Mouse (Mus musculus): ENCODE data around the gene Stac. TPM values are rescaled to one million over a fixed set of nuclear protein-coding genes. Genes with fewer than 3 reads are reported as not detected.

Stac gene
- total and polyA plus RNA-seq, 2 experiments from 2014 or later = 9.3 to 13.8 TPM

DNA sequence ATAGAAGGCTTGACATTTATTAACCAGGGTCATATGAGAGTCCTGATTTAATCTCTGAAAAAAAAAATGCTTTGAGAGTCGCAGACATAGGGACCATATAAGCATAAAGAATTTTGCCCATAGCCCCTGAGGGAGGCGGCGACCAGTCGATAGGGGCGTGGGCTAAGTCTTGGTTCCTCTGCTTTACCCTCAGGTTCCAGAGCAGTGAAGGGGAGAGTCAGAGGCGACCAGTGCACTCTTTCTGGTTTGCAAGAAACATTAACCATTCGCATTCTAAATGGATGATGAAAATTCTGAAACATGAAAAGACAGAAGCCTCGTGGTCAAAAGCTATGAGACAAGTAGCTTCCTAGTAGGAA lies 139.2 kb downstream of the Stac start:
- no peak for ATAC-seq (ENCODE audit: low FRiP score)
- TF ChIP-seq CTCF (IDR thresholded peaks at IDR 0.05) = no peak

DNA sequence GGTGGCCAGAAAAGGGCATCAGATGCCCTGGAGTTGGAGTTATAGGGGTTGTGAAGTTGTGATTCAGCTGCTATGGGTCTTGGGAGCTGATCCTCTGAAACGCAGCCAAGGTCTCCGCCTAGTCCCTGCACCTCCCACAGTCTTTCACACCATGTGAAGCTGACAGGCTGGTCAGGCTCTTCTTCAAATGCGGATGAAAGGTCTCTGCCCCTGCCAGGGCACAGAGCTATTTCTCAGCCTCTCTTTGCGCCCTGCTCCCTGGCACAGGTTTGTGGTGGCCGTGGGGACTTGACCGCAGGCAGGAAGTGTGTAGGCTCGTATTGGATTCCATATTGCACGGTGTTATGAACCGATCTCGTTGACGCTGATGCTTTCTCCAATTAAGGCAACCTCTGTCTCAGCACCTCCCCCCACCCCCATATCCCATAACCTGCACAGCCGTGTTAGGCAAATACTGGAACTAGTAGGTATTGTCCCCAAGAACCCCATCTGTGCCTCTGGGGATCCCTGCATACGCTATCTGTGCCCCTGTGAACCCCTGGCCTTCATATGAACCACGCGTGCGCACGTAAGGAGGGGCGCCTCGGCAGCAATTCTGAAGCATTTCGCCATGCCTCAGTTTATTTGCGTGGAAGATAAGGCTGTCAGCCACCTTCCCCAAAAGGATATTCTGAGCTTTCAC lies 139.7 kb downstream of the Stac start:
- H3K9ac ChIP-seq (replicated peaks; ENCODE audit: low read length, poor library complexity, severe bottlenecking) = no peak overlapping the region
- ATAC-seq (ENCODE audit: low FRiP score) = no peak
- WGBS = 88% methylated on average over 21 of the region's 21 CpGs
- H3K4me1 ChIP-seq (ENCODE audit: insufficient read depth, low read length) = no peaks in the 10 kb centered on the region
- no peak overlapping the region for H3K4me2 ChIP-seq (ENCODE audit: low read depth, low read length, poor library complexity, severe bottlenecking)
- no peak overlapping the region for H3K27ac ChIP-seq (ENCODE audit: low read depth, low read length)
- peak; percentile 16 for DNase-seq (ENCODE audit: low spot score)
- no peaks in the 10 kb centered on the region for H3K27me3 ChIP-seq (ENCODE audit: insufficient read depth, low read length)
- TF ChIP-seq CTCF (IDR thresholded peaks at IDR 0.05) = no peak
- H3K4me3 ChIP-seq (ENCODE audit: low read depth, low read length) = no peak overlapping the region
- H3K36me3 ChIP-seq (ENCODE audit: insufficient read depth, low read length) = no peaks in the 10 kb centered on the region
- H3K9me3 ChIP-seq (ENCODE audit: low read length) = no peaks in the 10 kb centered on the region

More for the DNA sequence above, 139.2 kb downstream of the Stac start:
- no peak overlapping the region for H3K4me2 ChIP-seq (ENCODE audit: low read depth, low read length, poor library complexity, severe bottlenecking)
- H3K9ac ChIP-seq (replicated peaks; ENCODE audit: low read length, poor library complexity, severe bottlenecking) = no peak overlapping the region
- H3K4me3 ChIP-seq (ENCODE audit: low read depth, low read length) = no peak overlapping the region
- 85% methylated on average over 8 of the region's 8 CpGs for WGBS
- H3K36me3 ChIP-seq (ENCODE audit: insufficient read depth, low read length) = no peaks in the 10 kb centered on the region
- no peaks in the 10 kb centered on the region for H3K4me1 ChIP-seq (ENCODE audit: insufficient read depth, low read length)
- H3K27me3 ChIP-seq (ENCODE audit: insufficient read depth, low read length) = no peaks in the 10 kb centered on the region
- no peak for DNase-seq (ENCODE audit: low spot score)
- no peaks in the 10 kb centered on the region for H3K9me3 ChIP-seq (ENCODE audit: low read length)
- H3K27ac ChIP-seq (ENCODE audit: low read depth, low read length) = no peak overlapping the region

DNA sequence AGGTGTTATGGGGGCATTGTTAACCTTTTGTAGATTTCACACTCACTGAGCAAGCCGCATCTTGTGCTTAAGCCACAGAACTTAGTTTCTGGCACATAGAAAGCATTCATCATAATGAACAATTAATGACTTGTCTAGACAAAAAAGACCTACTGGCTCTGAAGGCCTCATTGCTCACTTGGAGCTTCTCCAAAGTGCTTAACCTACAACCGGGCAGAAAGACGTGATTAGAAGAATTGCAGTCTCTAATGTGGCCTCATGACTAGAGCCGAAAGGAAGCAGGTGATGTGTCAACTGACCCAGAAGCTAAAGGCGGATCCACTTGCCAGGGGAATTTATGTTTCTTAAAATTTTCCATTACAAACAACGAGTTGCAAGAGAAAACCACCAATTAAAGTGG lies 147.5 kb downstream of the Stac start:
- no peak for ATAC-seq (ENCODE audit: low FRiP score)
- no peaks in the 10 kb centered on the region; the same call in 1 of the 2 replicates for H3K4me1 ChIP-seq (ENCODE audit: insufficient read depth, low read length)
- H3K27me3 ChIP-seq (ENCODE audit: insufficient read depth, low read length) = no peaks in the 10 kb centered on the region
- no peak overlapping the region for H3K9ac ChIP-seq (replicated peaks; ENCODE audit: low read length, poor library complexity, severe bottlenecking)
- 72% methylated on average over 6 of the region's 6 CpGs for WGBS
- no peaks in the 10 kb centered on the region for H3K36me3 ChIP-seq (ENCODE audit: insufficient read depth, low read length)
- no peak overlapping the region for H3K4me3 ChIP-seq (ENCODE audit: low read depth, low read length)
- no peak overlapping the region for H3K27ac ChIP-seq (ENCODE audit: low read depth, low read length)
- no peaks in the 10 kb centered on the region for H3K9me3 ChIP-seq (ENCODE audit: low read length)
- no peak overlapping the region for H3K4me2 ChIP-seq (ENCODE audit: low read depth, low read length, poor library complexity, severe bottlenecking)
- no peak for DNase-seq (ENCODE audit: low spot score)
- TF ChIP-seq CTCF (IDR thresholded peaks at IDR 0.05) = no peak

DNA sequence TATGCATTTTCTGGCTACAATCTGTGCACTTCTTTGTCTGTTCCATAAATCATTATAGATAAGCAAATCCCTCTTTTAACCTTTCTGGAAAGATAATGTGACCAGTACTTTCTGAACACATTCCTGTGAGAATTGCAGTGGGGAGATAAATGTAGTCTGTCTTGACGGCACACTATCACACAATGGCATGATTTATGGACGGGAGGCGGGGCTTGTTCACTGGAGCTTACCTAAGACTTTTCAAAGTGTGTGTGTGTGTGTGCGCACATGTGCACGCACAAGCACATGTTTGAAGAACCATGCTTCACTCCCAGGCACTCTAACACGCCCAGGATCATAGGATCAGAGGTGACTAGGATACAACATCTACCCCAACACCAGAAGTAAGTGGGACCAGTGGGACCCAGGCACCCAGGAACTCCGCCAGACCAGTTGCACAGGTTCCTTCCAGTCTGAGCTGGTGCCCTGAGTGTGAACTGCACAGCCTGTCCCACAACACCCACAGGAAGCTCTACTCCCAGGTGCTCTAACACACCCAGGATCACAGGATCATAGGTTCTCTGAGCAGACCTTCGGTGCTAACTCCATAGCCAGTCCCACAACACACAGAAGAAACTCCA lies 154.6 kb downstream of the Stac start:
- no peak for DNase-seq (ENCODE audit: low spot score)
- H3K4me2 ChIP-seq (ENCODE audit: low read depth, low read length, poor library complexity, severe bottlenecking) = no peak overlapping the region
- H3K4me1 ChIP-seq (ENCODE audit: insufficient read depth, low read length) = no peaks in the 10 kb centered on the region
- H3K36me3 ChIP-seq (ENCODE audit: insufficient read depth, low read length) = no peaks in the 10 kb centered on the region
- TF ChIP-seq CTCF (IDR thresholded peaks at IDR 0.05) = no peak
- no peak overlapping the region for H3K4me3 ChIP-seq (ENCODE audit: low read depth, low read length)
- WGBS = 85% methylated on average over 8 of the region's 8 CpGs
- ATAC-seq (ENCODE audit: low FRiP score) = no peak
- H3K27ac ChIP-seq (ENCODE audit: low read depth, low read length) = no peak overlapping the region
- H3K27me3 ChIP-seq (ENCODE audit: insufficient read depth, low read length) = no peaks in the 10 kb centered on the region
- H3K9me3 ChIP-seq (ENCODE audit: low read length) = no peaks in the 10 kb centered on the region
- H3K9ac ChIP-seq (replicated peaks; ENCODE audit: low read length, poor library complexity, severe bottlenecking) = no peak overlapping the region

DNA sequence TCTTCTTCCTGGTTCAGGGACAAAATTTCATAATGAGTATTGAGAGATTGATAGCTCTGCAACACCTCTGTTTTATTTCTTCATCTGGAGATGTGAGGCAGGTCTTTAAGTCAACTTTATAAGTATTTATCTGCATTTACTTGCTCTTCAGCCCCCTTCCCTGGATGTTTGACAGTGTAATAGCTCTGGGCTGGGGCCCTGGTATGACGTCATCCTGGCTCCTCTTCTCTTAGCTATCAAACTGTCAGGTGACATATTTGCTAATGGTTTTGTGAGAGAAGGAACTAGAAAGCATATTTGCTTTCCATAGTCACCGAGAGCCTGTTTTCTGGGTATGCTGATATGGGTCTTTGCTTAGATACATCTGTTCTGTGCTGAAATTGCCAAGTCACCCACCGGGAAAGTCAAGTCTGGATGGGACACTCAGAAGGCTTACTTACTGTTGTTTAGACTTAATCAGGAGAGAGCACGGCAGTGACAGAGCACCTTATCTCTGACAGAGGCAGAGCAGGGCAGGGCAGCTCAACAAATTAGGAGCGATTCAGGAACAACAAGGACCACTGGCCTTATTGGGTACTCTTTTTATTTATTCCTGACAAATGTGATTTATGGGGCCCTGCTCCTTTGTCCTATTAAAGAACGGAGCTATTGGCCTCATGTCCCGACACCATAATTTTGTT lies 155.3 kb downstream of the Stac start:
- Histone ChIP-seq H3K4me1 (ENCODE audit: insufficient read depth, low read length) (no peaks in the 10 kb centered on the region), H3K27me3 (ENCODE audit: insufficient read depth, low read length) (no peaks in the 10 kb centered on the region), H3K4me3 (ENCODE audit: low read depth, low read length) (no peak overlapping the region), H3K27ac (ENCODE audit: low read depth, low read length) (no peak overlapping the region), H3K36me3 (ENCODE audit: insufficient read depth, low read length) (no peaks in the 10 kb centered on the region), H3K9me3 (ENCODE audit: low read length) (no peaks in the 10 kb centered on the region), H3K9ac (replicated peaks; ENCODE audit: low read length, poor library complexity, severe bottlenecking) (no peak overlapping the region), H3K4me2 (ENCODE audit: low read depth, low read length, poor library complexity, severe bottlenecking) (no peak overlapping the region)
- no peak for TF ChIP-seq CTCF (IDR thresholded peaks at IDR 0.05)
- no peak for ATAC-seq (ENCODE audit: low FRiP score)
- WGBS = 78% methylated on average over 7 of the region's 7 CpGs
- no peak for DNase-seq (ENCODE audit: low spot score)

DNA sequence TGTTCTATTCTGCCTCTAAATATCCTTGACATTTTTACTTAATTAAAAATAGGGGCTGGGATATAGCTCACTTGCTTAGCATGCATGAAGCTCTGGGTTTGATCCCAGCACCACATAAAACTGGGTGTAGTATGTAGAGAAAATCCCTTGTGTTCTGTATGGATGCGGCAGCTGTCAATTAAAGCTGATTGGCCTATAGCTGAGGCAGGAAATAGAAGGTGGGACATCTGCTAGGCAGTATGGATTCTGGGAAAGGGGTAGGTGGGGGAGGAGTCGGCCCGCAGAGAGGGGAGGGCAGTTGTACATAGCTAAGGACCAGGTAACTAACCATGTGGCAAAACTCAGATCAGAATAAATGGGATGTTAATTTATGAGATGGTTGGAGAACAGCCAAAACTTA lies 166.3 kb downstream of the Stac start:
- TF ChIP-seq CTCF (IDR thresholded peaks at IDR 0.05) = no peak
- no peaks in the 10 kb centered on the region for H3K4me1 ChIP-seq (ENCODE audit: insufficient read depth, low read length)

More for the DNA sequence above, 166.3 kb downstream of the Stac start:
- Histone ChIP-seq H3K4me3 (ENCODE audit: low read depth, low read length) (no peak overlapping the region), H3K4me2 (ENCODE audit: low read depth, low read length, poor library complexity, severe bottlenecking) (no peak overlapping the region), H3K9me3 (ENCODE audit: low read length) (0 out of 2 replicates have a peak, but pooled peaks cover 4% of the 10 kb centered on the region), H3K27me3 (ENCODE audit: insufficient read depth, low read length) (no peaks in the 10 kb centered on the region), H3K27ac (ENCODE audit: low read depth, low read length) (no peak overlapping the region), H3K36me3 (ENCODE audit: insufficient read depth, low read length) (no peaks in the 10 kb centered on the region), H3K9ac (replicated peaks; ENCODE audit: low read length, poor library complexity, severe bottlenecking) (no peak overlapping the region)
- WGBS = 99% methylated on average over 3 of the region's 3 CpGs
- ATAC-seq (ENCODE audit: low FRiP score) (no peak), DNase-seq (ENCODE audit: low spot score) (no peak)
